Mouse (Mus musculus) neural tube, embryonic 15.5 days (tissue): ENCODE results near the gene Hsfy2. TPM values are rescaled to one million over a fixed set of nuclear protein-coding genes. Genes with fewer than 3 reads are reported as not detected.

Experiments
- ATAC-seq: fragments of 200-750 bp; cut with Nextera tagmentation; 2 replicates; pipeline ENCODE4 v1.8.0; 2017; ENCODE audit warnings: mild to moderate bottlenecking, moderate TSS enrichment, moderate library complexity; ENCODE audit not compliant: low FRiP score
- H3K27ac ChIP-seq: fragments of 300-500 bp; sonication (generic); replicated peaks from 2 replicates; pipeline ENCODE4 v1.5.1; 2015; ENCODE audit warnings: mild to moderate bottlenecking, inconsistent platforms
- H3K27me3 ChIP-seq: fragments of 300-500 bp; sonication (generic); replicated peaks from 2 replicates; pipeline ENCODE4 v1.6.1; 2015; ENCODE audit warnings: inconsistent platforms
- H3K36me3 ChIP-seq: fragments of 300-500 bp; sonication (generic); 2 replicates; pipeline ENCODE4 v1.6.1; 2015; ENCODE audit warnings: inconsistent platforms
- H3K4me1 ChIP-seq: fragments of 300-500 bp; sonication (generic); 2 replicates; pipeline ENCODE4 v1.6.1; 2015; ENCODE audit warnings: inconsistent platforms
- H3K4me2 ChIP-seq: fragments of 300-500 bp; sonication (generic); 2 replicates; pipeline ENCODE4 v1.6.1; 2015; ENCODE audit warnings: inconsistent platforms, mild to moderate bottlenecking, moderate library complexity
- H3K4me3 ChIP-seq: fragments of 300-500 bp; sonication (generic); replicated peaks from 2 replicates; pipeline ENCODE4 v1.5.1; 2015; ENCODE audit warnings: mild to moderate bottlenecking, inconsistent platforms
- H3K9ac ChIP-seq: fragments of 300-500 bp; sonication (generic); replicated peaks from 2 replicates; pipeline ENCODE4 v1.6.1; 2015; ENCODE audit warnings: mild to moderate bottlenecking, inconsistent platforms
- H3K9me3 ChIP-seq: fragments of 300-500 bp; sonication (generic); replicated peaks from 2 replicates; pipeline ENCODE4 v1.6.1; 2016; ENCODE audit warnings: inconsistent platforms
- WGBS: fragments of 180-500 bp; shearing (Covaris S2); methylation state at CpG from one replicate; pipeline ENCODE4 v1.1.7; 2015; ENCODE audit warnings: mixed read lengths; 5-methylcytosine and 5-hydroxymethylcytosine counted together
- polyA plus RNA-seq: library from polyadenylated mRNA; unstranded; fragments of >200 nt; fragmentation: Nextera tagmentation; extraction: Ambion mirVana; gene quantifications from 2 replicates; pipeline ENCODE4 v1.2.1, GENCODE M21; 2015

Hsfy2 gene
- not detected in 2 replicates for polyA plus RNA-seq

DNA sequence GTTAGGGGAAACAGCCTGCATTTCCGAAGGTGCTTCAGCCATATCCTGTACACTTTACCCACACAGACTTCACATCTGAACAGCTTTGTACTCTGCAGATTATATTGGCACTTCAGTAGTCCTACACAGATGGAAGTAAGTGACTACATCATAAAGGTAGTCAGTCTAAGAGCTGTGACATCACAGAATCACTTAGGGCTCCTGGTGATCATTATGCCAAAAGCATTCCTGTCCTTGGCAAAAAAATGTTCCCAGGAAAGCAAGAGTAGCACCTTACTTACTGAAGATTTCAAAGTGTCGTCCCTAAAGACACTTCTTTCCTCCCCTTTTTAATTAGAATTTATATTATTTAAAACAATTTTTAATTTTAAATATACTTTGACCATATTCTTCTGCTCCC lies at the start of gene Hsfy2:
Hsfy2 (minus strand) TSS at position 101 of the 400 bp plus-strand sequence.
- no peaks in the 10 kb centered on the region for H3K36me3 ChIP-seq
- H3K9me3 ChIP-seq = no peaks in the 10 kb centered on the region
- no peaks in the 10 kb centered on the region for H3K27me3 ChIP-seq
- no peaks in the 10 kb centered on the region for H3K4me1 ChIP-seq
- H3K27ac ChIP-seq = no peak within 1 kb of the TSS
- 88% methylated on average over 2 of the region's 2 CpGs for WGBS
- no peak within 1 kb of the TSS for H3K4me2 ChIP-seq
- H3K9ac ChIP-seq = no peak within 1 kb of the TSS
- no peak within 1 kb of the TSS for H3K4me3 ChIP-seq
- no peak for ATAC-seq

DNA sequence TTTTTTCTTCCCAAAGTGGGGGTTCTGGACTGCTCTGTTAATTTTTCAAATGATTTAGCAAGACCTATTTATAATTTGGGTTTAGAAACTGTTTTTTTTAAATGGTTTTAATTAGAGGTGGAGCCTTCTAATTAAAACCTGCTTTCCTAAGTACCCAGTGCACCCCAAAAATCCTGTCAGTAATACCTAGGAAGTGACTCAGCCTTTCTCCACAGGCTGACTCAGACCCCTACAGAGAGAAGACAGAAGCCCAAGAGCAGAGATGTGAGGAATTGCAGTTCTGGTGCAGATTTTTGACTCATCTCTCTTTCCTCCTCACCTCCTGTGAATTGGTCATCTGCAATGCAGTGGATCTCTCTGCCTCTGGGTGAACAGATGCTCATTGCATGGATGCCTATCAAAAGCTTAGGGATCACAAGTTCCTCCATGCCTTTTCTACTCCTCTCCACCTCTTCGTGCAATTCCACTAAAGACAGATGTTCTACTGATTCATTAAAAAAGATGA lies 47.9 kb upstream of the Hsfy2 start:
- ATAC-seq = no peak
- Histone ChIP-seq H3K9me3 (no peaks in the 10 kb centered on the region), H3K27me3 (no peaks in the 10 kb centered on the region), H3K27ac (no peak overlapping the region), H3K36me3 (no peaks in the 10 kb centered on the region), H3K4me3 (no peak overlapping the region), H3K4me2 (no peak overlapping the region), H3K9ac (no peak overlapping the region), H3K4me1 (no peaks in the 10 kb centered on the region)
- 94% methylated on average over 1 of the region's 1 CpGs for WGBS

DNA sequence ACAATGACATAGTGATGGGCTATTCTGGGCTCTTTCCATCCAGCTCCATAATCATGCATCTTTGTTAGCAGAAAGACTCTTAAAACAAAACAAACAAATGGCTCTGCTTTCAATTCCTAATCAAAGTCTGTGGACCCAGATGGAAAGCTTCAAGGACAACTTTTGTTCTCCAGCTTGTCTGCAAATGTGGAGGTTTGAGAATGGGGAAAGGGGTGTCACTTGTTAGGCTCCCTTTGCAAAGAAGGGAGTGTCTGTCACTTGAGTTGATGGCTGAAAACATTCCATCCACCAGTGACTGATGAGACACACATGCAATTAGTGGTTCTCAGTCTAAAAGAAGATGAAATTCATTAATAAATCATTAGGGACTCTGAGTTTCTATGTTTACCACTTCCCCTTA lies 47.3 kb upstream of the Hsfy2 start:
- H3K9ac ChIP-seq = no peak overlapping the region
- H3K36me3 ChIP-seq = no peaks in the 10 kb centered on the region
- no peak overlapping the region for H3K27ac ChIP-seq
- no peaks in the 10 kb centered on the region for H3K4me1 ChIP-seq
- H3K4me3 ChIP-seq = no peak overlapping the region
- no peaks in the 10 kb centered on the region for H3K27me3 ChIP-seq
- no peaks in the 10 kb centered on the region for H3K9me3 ChIP-seq
- ATAC-seq = no peak
- H3K4me2 ChIP-seq = no peak overlapping the region

DNA sequence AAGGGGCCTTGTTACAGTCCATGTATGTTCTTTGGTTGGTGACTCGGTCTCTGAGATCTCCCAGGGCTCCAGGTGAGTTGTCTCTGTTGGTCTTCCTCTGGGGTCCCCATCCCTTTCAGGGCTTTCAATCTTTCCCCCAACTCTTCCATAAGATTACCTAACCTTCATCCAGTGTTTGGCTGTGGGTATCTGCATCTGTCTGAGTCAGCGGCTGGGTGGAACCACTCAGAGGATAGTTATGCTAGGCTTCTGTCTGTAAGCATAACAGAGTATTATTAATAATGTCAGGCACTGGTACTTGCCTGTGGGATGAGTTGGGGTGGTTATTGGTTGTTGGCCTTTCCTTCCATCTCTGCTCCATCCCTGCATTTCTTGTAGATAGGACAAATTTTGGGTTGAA lies 44.0 kb upstream of the Hsfy2 start:
- no peak for ATAC-seq
- Histone ChIP-seq H3K4me3 (no peak overlapping the region), H3K27ac (no peak overlapping the region), H3K27me3 (no peaks in the 10 kb centered on the region), H3K9me3 (no peaks in the 10 kb centered on the region), H3K36me3 (no peaks in the 10 kb centered on the region), H3K9ac (no peak overlapping the region), H3K4me2 (no peak overlapping the region), H3K4me1 (no peaks in the 10 kb centered on the region)
- WGBS = 89% methylated on average over 2 of the region's 2 CpGs

DNA sequence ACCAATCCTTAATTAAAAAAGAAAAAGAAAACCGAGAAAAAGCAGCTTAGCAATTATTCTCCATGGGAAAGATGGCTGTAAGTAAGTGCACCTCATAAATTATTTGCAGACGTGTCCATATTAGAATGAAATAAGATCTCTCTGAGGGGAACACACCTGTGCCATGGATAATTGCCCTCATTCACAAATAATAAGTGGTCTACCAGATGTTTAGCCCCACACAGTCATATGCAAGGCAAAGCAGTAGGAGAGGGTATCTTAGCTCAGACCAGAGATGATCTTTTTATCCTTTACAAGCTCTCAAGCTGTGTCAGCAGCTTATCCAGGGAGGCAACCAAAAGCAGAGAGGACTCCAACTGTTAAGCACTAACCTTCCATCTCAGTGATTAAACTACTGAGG lies 38.0 kb upstream of the Hsfy2 start:
- WGBS = 32% methylated on average over 2 of the region's 2 CpGs
- H3K4me1 ChIP-seq = no peaks in the 10 kb centered on the region

GRCm38 (mm10) chr1:56674601-56675000 lies 37.4 kb upstream of the Hsfy2 start:
- Histone ChIP-seq H3K9me3 (no peaks in the 10 kb centered on the region), H3K36me3 (no peaks in the 10 kb centered on the region), H3K27me3 (no peaks in the 10 kb centered on the region), H3K4me3 (no peak overlapping the region), H3K4me2 (no peak overlapping the region), H3K4me1 (no peaks in the 10 kb centered on the region), H3K27ac (no peak overlapping the region), H3K9ac (no peak overlapping the region)
- WGBS = 96% methylated on average over 3 of the region's 3 CpGs
- ATAC-seq = no peak

More for the DNA sequence above, 38.0 kb upstream of the Hsfy2 start:
- no peaks in the 10 kb centered on the region for H3K27me3 ChIP-seq
- H3K9ac ChIP-seq = no peak overlapping the region
- no peak for ATAC-seq
- no peak overlapping the region for H3K27ac ChIP-seq
- H3K4me3 ChIP-seq = no peak overlapping the region
- H3K9me3 ChIP-seq = no peaks in the 10 kb centered on the region
- no peak overlapping the region for H3K4me2 ChIP-seq
- no peaks in the 10 kb centered on the region for H3K36me3 ChIP-seq

DNA sequence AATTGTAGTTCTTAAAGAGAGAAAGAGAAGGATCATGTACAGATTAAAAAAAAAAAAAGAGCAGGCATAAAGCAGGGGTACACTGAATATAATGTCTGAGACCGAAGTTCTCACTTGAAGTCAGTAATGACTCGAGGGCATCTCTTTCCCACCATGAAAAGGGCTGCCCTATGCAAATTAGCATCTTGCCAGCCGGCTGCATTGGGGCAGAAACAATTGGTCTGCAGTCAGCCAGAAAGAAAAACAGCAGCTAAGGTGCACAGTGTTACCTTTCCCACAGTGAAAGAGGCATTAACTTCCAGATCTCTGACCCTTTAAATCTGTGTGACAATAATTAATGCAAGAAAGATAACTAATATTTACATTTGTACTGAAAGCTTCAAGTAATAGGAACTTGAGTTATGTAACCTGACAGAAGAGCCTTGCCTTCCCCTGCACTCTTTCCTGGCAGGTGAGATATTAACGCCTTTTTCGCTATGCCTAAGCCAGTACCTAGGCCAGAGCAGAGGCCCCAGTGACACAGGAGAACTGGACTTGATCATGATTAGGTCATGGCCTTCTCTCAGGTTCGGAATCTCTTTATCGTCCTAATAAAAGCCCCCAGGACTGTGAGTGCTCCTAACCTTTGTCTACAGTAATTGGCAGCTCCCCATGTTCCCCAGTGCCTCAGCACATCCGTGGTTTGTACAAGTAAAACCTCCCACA lies 34.2 kb upstream of the Hsfy2 start:
- no peak overlapping the region for H3K9ac ChIP-seq
- H3K4me3 ChIP-seq = no peak overlapping the region
- WGBS = 35% methylated on average over 8 of the region's 8 CpGs
- ATAC-seq = no peak
- H3K9me3 ChIP-seq = no peaks in the 10 kb centered on the region
- H3K27me3 ChIP-seq = no peaks in the 10 kb centered on the region
- H3K36me3 ChIP-seq = no peaks in the 10 kb centered on the region
- H3K27ac ChIP-seq = no peak overlapping the region
- no peaks in the 10 kb centered on the region for H3K4me1 ChIP-seq
- no peak overlapping the region for H3K4me2 ChIP-seq

DNA sequence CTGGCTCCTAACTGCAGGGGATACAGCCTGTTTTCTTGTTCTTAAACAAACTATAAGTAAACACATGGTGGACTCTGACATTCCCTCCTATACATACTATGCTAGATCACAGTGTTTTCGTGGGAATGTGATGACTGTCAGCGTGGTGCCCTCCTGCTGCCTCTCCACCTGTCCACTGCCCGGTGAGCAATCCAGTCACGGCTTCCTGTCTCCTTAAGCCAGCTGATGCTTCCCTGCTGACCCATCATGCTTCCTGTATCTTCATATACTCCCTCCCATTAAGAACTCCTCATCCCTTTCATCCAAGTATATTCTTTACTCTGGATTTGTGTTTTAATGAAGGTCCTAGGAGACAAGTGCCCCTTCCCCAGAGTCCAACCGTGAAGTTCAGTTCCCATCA lies 33.3 kb upstream of the Hsfy2 start:
- Histone ChIP-seq H3K27me3 (no peaks in the 10 kb centered on the region), H3K4me1 (no peaks in the 10 kb centered on the region), H3K9ac (no peak overlapping the region), H3K9me3 (no peaks in the 10 kb centered on the region), H3K4me3 (no peak overlapping the region), H3K4me2 (no peak overlapping the region), H3K36me3 (no peaks in the 10 kb centered on the region), H3K27ac (no peak overlapping the region)
- ATAC-seq = no peak
- WGBS = 66% methylated on average over 5 of the region's 5 CpGs

DNA sequence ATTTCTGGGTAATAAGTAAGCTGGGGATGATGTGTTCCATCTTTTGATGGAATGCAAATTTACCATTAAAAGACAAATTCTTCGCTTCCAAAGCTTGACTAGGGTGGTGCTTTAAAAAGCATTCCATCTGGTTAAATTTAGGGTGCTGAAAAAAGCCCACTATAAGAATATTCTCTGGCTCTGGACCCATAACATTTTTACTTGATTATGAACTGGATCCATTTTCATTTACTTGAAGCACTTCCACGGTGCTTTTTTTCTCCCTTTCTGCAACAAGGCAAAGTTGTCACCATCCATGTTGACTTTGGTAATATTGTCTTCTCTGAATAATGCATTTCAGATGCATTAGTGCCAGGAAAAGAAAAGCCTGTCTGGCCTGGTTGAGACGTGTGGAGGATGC lies 27.4 kb upstream of the Hsfy2 start:
- Histone ChIP-seq H3K4me3 (no peak overlapping the region), H3K9ac (no peak overlapping the region), H3K27ac (no peak overlapping the region), H3K36me3 (no peaks in the 10 kb centered on the region), H3K27me3 (no peaks in the 10 kb centered on the region), H3K4me1 (no peaks in the 10 kb centered on the region), H3K4me2 (no peak overlapping the region), H3K9me3 (no peaks in the 10 kb centered on the region)
- WGBS = 82% methylated on average over 3 of the region's 3 CpGs
- ATAC-seq = no peak

DNA sequence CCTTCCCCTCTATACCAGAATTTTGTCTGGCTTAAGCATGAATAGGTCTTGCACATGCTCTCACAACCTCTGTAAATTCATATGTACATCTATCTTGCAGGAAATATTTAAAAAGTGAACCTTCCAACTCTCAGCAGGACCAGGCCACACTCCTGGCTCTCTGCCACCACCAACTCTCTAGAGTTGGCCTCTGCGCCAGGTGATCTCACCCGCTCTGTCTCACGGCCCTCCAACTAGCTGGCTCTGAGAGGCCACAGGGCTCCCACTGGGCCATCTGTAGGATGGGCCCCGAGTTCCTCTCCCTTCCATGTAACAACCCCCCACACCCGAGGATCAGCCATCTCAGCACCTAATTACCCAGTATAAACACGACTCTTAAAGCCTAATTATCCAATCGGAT lies 10.4 kb downstream of the Hsfy2 start:
- Histone ChIP-seq H3K4me1 (no peaks in the 10 kb centered on the region), H3K36me3 (no peaks in the 10 kb centered on the region), H3K27ac (no peak overlapping the region), H3K9ac (no peak overlapping the region), H3K4me2 (no peak overlapping the region), H3K4me3 (no peak overlapping the region), H3K27me3 (no peaks in the 10 kb centered on the region), H3K9me3 (no peaks in the 10 kb centered on the region)
- ATAC-seq = no peak
- 84% methylated on average over 7 of the region's 7 CpGs for WGBS

GRCm38 (mm10) chr1:56624304-56624703 lies 12.9 kb downstream of the Hsfy2 start:
- no peak overlapping the region for H3K4me2 ChIP-seq
- H3K27ac ChIP-seq = no peak overlapping the region
- H3K9me3 ChIP-seq = no peaks in the 10 kb centered on the region
- H3K4me1 ChIP-seq = no peaks in the 10 kb centered on the region
- H3K9ac ChIP-seq = no peak overlapping the region
- H3K36me3 ChIP-seq = no peaks in the 10 kb centered on the region
- no peaks in the 10 kb centered on the region for H3K27me3 ChIP-seq
- no peak for ATAC-seq
- WGBS = 79% methylated on average over 3 of the region's 3 CpGs
- no peak overlapping the region for H3K4me3 ChIP-seq

GRCm38 (mm10) chr1:56612384-56612783 lies 24.9 kb downstream of the Hsfy2 start:
- Histone ChIP-seq H3K36me3 (no peaks in the 10 kb centered on the region), H3K4me3 (no peak overlapping the region), H3K9me3 (no peaks in the 10 kb centered on the region), H3K4me2 (no peak overlapping the region), H3K9ac (no peak overlapping the region), H3K4me1 (no peaks in the 10 kb centered on the region), H3K27me3 (no peaks in the 10 kb centered on the region), H3K27ac (no peak overlapping the region)
- WGBS = 81% methylated on average over 1 of the region's 1 CpGs
- no peak for ATAC-seq
